Mouse (Mus musculus) liver (tissue): ENCODE results near the gene Smarcd3.

Experiments used
- DNase-seq: peaks from one replicate; pipeline ENCODE4 v3.0.0-alpha.2; 2020; ENCODE audit warnings: mixed read lengths

The Smarcd3 gene

DNA sequence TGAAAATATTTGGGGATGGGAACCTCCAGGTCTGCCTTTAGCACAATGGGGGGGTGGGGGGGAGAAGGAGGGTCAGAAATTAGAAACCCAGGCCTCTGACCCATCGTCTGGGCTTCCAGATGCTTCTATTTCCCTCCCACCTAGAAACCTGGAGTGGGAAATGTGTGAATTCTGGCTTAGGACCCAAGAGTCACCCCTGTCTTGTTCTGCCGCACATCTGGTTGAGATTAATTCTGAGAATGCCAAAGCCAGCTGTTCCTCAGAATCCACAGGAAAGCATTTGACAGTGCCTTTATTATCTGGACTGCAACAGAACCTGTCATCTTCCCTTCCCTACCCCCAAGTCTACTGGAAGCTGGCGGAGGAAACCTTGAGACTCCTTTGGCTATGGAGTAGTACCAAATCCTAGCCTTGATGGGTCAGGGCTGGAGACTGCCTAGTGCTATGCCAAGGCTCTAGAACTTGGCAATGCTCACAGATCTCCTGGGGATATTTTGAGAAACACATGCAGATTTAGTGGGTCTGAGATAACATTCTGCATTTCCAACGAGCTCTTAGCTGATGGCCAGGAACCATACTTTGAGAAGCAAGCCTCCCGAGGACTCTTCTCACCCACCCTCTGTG lies 70.5 kb downstream of the Smarcd3 start:
- DNase-seq: no peak

DNA sequence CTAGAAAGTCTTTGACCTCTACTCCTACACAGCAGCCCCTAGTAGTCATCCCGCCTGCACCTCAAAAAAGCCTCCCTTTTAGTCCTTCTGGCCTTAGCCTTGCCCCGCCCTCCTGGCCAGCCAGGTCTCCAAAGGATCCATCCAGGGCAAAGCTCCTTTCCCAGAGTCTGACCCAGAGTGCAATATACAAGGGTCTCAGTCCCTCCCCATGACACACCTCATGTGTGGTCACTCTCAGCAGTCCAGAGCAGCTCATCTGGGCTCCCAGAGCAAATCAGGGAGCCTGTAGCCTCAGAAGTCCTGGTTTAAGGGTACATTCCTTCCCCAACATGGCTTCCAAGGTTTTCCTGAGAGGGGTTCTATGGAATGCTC lies 72.9 kb downstream of the Smarcd3 start:
- no peak for DNase-seq

- peak; percentile 31 for DNase-seq
Observed at GRCm38 (mm10) chr5:24550598-24551316, 73.5 kb downstream of the Smarcd3 start.

DNA sequence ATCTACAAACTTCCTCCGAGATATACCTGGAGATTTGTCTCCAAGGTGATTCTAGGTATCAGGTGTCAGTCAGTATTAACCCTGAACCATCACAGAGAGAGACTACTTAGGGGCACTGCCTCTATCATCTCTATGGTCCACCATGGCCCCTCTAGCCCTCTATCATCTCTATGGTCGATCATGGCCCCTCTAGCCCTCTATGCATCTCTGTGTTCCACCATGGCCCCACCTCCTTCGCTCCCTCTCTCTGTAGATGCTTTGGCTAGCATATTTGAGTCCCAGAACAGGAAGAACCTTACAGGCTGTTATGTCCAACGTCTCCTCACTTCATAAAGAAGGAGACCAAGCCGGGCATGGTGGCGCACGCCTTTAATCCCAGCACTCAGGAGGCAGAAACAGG lies 81.6 kb downstream of the Smarcd3 start:
- no peak for DNase-seq

- no peak for DNase-seq
Observed at GRCm38 (mm10) chr5:24541144-24541569, 83.1 kb downstream of the Smarcd3 start.
